Mouse (Mus musculus) large intestine, adult 2 months (tissue): ENCODE data around the gene Med24. TPM values are rescaled to one million over a fixed set of nuclear protein-coding genes. Genes with fewer than 3 reads are reported as not detected.
"Not testable (repeated sequence)": the region's sequence is repeated elsewhere in the genome, so short reads cannot be mapped to it uniquely, and the experiment has no call there.

ENCODE experiments used
- DNase-seq: peaks from one replicate; pipeline ENCODE4 v3.0.0-alpha.2; 2012; ENCODE audit warnings: low read depth, low spot score
- WGBS: fragments of 180-500 bp; shearing (Covaris S2); methylation state at CpG from one replicate; pipeline ENCODE4 v1.1.7; 2018; 5-methylcytosine and 5-hydroxymethylcytosine counted together
- polyA plus RNA-seq: library from polyadenylated mRNA; depleted of rRNA; stranded (reverse); fragments of >200 nt; gene quantifications from 2 replicates; pipeline ENCODE4 v1.2.3, GENCODE M21; 2012; rRNA removed

The Med24 gene
- polyA plus RNA-seq, 1 experiment = 43.2 TPM

- WGBS = 76% methylated on average over 5 of the region's 5 CpGs
Observed at GRCm38 (mm10) chr11:98672482-98672881, 56.8 kb downstream of the Med24 start.

GRCm38 (mm10) chr11:98671857-98672256 lies 57.4 kb downstream of the Med24 start:
- 23% methylated on average over 5 of the region's 5 CpGs for WGBS
- DNase-seq = no peak

More at GRCm38 (mm10) chr11:98672482-98672881, 56.8 kb downstream of the Med24 start:
- DNase-seq = no peak

GRCm38 (mm10) chr11:98671284-98671815 lies 57.9 kb downstream of the Med24 start:
- WGBS = 61% methylated on average over 3 of the region's 3 CpGs
- no peak for DNase-seq

- no peak for DNase-seq
- 10% methylated on average over 2 of the region's 2 CpGs for WGBS
Observed at GRCm38 (mm10) chr11:98668984-98669383, 60.3 kb downstream of the Med24 start.

GRCm38 (mm10) chr11:98664091-98664490 lies 65.1 kb downstream of the Med24 start, which contains the start of gene Gsdma:
TSS of gene Gsdma (plus strand) at chr11:98664351.
- 13% methylated on average over 4 of the region's 4 CpGs for WGBS
- DNase-seq = no peak

GRCm38 (mm10) chr11:98660517-98660916 lies 68.7 kb downstream of the Med24 start:
- no peak for DNase-seq
- 3% methylated on average over 6 of the region's 6 CpGs for WGBS

- not testable (repeated sequence) for DNase-seq
Observed at GRCm38 (mm10) chr11:98655076-98655475, 74.2 kb downstream of the Med24 start.

More at GRCm38 (mm10) chr11:98655076-98655475, 74.2 kb downstream of the Med24 start:
- 14% methylated on average over 7 of the region's 7 CpGs for WGBS

Other genes with a start within 250 kb of the Med24 start
- gene Ikzf3, start 183.4 kb downstream of the Med24 start, polyA plus RNA-seq = 8.1 and 15.1 TPM in 2 replicates
- gene Zpbp2, start 178.3 kb downstream of the Med24 start, polyA plus RNA-seq = 0.31 and 0.78 TPM in 2 replicates
- gene Ormdl3, start 142.1 kb downstream of the Med24 start, polyA plus RNA-seq = 45.7 and 70.2 TPM in 2 replicates
- not detected in 2 replicates for gene Lrrc3c, start 131.1 kb downstream of the Med24 start, polyA plus RNA-seq
- gene Gm12355, start 103.8 kb downstream of the Med24 start, polyA plus RNA-seq = not detected in 2 replicates
- gene Gsdma3, start 103.1 kb downstream of the Med24 start, polyA plus RNA-seq = not detected in 2 replicates
- gene Gsdma2, start 82.7 kb downstream of the Med24 start, polyA plus RNA-seq = 0.89 and 1.8 TPM in 2 replicates
- 0.41 and 0.51 TPM in 2 replicates for gene Gsdma, start 65.1 kb downstream of the Med24 start, polyA plus RNA-seq
- 186 and 196 TPM in 2 replicates for gene Psmd3, start 46.9 kb downstream of the Med24 start, polyA plus RNA-seq
- gene Csf3, start 28.2 kb downstream of the Med24 start, polyA plus RNA-seq = not detected in 2 replicates
- gene Thra, start 11.2 kb upstream of the Med24 start, polyA plus RNA-seq = 55.9 and 83.8 TPM in 2 replicates
- gene Nr1d1, start 45.9 kb upstream of the Med24 start, polyA plus RNA-seq = 32.0 and 71.6 TPM in 2 replicates
- 22.1 and 32.3 TPM in 2 replicates for gene Msl1, start 66.1 kb upstream of the Med24 start, polyA plus RNA-seq
- 21.1 and 23.8 TPM in 2 replicates for gene Casc3, start 75.5 kb upstream of the Med24 start, polyA plus RNA-seq
- 29.2 and 37.4 TPM in 2 replicates for gene Rapgefl1, start 107.3 kb upstream of the Med24 start, polyA plus RNA-seq
- 9.9 and 13.8 TPM in 2 replicates for gene Wipf2, start 134.2 kb upstream of the Med24 start, polyA plus RNA-seq
- 2.4 and 2.7 TPM in 2 replicates for gene Cdc6, start 178.4 kb upstream of the Med24 start, polyA plus RNA-seq
- 24.8 and 31.8 TPM in 2 replicates for gene Rara, start 198.4 kb upstream of the Med24 start, polyA plus RNA-seq